Mouse (Mus musculus) heart, adult 11 months (tissue): ENCODE measurements around the gene Prlr.

Source experiments
- DNase-seq: peaks from one replicate; pipeline ENCODE4 v3.0.0; 2022

Gene Prlr

DNA sequence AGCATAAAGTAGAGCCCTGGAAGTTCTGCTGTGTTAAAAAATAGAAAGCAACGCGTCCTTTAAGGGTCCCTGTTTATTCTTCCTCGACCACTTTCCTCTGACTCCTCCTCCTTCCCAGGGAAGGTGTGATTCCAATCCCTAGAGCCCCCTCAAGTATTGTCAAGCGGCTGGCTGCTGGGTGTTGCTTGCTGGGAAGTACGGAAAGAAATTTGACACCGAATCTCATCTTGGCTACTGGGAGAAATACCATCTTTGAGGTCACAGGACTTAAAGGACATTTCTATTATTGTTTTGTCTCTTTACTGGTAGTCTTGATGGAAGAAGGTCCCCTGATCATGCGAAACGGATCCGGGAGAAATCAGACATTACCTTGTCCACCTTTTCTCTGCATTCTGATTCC is at the start of gene Prlr:
Gene Prlr (plus strand): TSS at position 156 of the 400 bp plus-strand sequence.
- DNase-seq, result peak; percentile 76

DNA sequence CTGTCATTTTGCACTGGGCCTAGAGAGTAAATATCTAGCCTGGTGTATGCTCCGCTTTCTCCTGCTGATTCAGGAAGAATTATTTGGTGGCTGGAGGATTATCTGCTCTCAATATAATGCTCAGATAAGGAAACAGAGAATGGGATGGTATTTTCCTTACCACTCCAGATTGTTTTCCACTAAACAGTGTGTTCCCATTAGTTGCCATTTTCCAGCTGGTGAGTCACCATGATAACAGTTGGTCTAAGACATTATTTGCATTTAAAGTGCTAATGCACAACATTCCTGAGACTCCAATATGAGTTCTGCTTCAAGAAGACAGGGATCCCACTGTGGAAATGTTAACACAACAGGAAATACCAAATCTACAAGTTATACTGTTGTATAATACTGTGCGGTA is 43.3 kb upstream of the Prlr start:
- DNase-seq, result no peak

DNA sequence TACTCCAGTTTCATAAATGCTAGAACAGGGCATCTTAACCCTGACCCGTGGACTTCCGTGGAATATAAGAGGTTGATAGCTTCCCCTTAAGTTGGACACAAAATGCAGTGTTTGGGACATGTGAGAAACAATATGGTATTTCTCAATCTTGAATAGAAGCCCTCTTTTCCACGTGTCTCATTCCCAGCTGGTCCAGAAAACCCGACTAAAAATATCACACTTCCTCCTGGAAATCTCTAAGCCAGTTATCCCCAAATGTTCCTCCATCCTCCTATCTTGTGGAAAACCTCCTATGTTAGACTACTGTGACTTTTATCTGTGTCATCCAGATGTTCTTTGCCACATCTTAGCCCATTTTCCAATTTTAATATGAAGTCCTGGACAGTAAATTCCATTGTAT is 42.1 kb upstream of the Prlr start:
- peak; percentile 89 for DNase-seq

DNA sequence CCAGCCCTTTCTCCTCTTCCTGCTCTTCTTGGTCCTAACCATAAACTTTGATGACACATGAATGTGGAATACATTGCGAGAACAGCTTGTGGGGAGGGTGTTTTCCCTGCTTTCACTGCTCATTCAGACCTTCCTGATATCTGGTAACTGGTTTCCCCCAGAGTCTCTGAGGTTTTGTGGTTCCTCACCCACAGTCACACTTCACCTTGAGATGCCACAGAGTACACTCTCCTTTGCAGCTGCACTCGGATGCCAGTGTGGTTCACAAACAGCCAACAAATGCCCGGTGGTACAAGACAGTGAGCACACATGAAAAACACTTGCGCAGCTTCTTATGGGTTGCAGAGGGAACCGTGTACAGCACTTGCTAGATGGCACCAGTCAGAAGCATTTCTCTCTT is 32.5 kb upstream of the Prlr start:
- DNase-seq, result no peak

DNA sequence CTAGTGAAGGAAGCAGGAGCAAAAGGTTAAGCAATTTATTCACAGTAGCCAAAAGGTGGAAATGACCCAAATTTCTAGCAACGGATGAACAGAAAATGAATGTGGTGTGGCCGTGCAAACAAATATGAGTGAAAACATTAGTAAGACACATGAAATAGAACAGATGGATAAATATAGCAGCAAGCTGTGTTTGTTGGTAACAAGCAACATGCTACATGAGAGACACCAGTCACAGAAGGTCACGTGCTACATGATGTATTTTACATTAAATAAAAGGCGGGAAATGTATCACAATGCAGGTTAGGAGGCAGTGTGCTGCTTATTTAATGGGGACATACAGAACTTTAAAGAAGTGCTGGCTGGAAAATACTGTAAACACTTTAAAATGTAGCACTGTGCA is 28.8 kb upstream of the Prlr start:
- DNase-seq, result no peak

DNA sequence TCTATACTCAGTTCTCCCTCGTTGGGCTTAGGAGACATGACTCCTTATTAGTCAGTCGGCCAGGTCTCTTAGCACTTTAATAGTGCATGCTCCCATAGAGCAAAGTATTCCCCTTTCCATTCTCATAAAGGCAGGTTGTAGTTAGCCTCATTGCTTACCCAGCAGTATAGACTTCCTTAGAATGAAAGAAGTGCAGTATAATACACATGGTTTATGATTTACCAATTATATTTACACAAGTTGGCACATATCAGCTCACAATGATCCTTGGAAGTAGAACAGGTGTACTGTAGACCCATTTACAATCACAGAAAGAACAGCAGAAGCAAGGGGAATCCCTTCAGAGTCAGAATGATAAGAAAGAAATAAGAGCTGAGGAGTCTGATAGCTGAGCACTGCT is 16.4 kb upstream of the Prlr start:
- peak; percentile 29 for DNase-seq

DNA sequence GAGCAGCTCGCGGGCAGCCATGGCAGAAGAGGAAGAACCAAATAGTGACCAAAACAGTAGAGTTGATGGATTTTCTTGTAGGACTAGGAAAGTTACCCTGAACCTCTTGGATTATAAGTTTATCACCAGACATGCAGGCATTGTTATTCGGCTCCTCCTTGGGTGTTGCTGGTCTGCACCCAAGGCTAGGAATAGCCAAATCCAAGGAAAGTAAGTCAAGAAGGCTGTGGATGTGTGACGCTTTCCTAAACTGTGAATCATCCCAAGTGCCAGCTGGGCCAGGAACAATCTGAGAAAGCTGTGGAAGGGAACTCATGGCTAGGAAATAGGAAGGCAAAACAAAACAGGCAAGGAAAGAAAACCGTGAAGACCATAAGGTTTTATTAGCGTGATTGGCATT is 2.0 kb upstream of the Prlr start:
- peak; percentile 55 for DNase-seq

DNA sequence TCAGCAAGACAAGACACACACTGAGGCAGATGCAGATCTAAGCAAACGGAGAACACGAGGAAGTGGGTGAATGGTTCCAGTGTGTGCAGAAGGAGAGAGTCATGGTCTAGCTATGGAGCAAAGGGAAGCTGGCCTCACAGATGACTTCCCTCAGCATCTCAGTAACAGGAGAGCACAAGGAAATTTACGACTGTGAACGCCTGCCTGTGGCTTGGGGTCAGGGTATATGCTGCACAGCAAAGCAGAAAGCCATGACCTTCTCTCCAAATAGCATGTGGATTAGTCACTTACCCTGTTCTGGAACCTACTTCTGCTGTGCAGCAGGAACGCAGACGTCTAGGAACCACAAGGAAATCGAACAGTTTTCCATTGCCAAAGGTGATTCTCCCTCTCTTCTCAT is 1.4 kb upstream of the Prlr start:
- DNase-seq, result peak; percentile 55

DNA sequence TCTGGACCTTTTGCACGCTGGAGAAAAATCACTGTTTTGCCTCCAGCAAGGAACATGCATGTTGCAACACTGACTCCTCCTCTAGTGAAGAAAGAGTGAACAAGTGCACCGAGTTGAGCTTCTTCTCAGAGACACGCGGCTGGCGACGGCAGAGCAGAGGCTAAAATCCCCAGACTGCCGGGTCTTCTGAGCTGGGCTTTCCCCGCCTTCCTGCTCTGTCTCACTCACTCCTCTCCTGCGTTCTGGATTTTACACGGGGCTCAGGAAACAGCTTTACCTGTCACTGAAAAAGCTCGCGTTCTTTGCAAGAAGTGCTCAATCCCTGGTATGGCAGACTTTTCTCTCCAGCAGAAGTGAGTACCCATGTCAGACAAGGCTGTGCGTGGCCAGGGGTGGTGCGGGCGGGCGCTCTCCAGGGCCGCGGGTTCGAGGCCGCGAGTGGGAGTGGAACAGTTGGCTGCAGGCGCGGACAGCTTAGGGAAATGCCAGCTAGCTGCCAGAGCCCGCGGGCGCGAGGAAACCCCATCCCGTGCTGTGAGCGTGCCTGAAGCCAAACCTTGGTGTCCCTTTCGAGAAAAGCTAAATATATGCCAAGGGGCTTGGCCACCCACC is 587 bp downstream of the Prlr start:
- DNase-seq, result peak; percentile 88

DNA sequence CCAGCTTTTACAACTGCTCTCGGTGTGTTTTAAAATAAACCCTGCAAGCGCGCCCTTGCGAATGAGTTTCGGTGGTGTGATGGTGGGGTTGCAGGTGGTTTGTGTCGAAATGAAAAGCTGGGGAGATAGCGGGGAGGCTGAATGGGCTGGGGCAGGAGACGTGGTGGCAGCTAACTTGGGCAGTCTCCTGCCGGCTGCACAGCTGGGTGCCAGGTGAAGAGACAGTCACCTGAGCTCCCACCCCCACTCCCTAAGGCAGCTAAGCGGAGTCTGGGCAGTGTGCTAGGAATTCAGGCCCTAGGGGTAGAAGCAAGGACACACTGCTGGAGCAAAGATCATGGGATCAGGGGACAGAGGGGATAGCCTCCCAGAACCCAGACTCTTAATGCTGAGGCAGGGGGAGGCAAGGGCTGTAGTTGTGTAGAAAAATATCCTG is 1.1 kb downstream of the Prlr start:
- no peak for DNase-seq

DNA sequence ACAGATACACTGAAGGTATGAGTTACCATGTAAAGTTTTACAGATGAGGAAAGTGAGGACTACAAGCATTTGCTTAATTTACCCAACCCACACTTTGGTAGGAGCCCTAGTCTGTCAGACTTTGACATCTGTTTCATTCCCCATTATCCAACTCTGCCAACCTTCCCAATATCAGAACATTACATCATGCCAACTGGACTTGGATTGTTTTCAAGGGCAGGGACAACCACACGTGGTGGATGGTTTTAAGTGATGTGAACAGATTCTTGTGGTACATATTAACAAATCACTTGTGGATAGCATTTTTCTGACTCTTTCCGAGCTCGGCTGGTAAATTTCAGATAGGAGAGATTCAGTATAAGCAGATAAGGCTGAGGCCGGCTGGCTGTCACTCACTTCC is 3.7 kb downstream of the Prlr start:
- DNase-seq, result no peak

DNA sequence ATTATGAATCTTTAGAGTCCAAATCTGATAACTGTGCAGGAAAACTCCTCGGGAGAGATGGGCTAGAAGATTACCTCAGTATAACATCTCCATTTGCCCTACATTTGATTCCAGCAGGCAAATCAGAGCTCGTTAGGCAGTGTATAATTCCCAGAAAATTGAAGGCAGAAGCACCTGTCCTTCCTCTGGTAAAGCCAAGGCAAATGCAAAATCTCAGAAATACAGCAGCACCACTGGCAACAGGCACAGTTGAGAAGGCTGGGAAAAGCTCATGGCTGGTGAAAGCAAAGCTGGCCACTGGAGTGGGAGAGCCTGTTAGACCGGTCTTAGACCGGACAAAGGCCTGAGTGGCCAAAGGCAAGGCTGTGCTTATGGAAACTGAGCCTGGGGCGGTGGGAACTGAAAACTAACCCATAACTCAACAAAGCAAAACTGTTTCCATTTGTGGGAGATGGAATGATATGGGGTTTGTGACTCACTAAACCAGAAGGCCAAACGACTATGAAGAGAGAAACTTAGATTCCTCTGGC is 15.1 kb downstream of the Prlr start:
- DNase-seq, result no peak

DNA sequence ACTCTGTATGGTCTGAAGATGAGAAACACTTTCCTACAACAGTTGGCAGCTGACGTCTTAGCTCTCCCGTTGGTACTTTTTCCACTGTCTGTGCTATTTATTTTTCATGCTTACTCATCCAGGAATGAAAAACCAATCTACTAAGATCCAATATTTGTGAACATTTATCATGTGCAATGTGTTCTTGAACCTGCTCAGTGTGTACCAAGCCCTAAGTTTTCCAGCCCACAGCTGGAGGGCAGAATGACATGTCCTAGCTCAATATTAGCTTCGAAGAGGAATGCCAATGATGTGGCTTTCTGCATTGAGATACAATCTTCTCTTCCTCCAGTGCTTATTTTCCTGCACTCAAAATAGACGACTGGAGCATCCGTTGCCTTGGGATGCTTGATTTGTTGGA is 24.0 kb downstream of the Prlr start:
- no peak for DNase-seq

DNA sequence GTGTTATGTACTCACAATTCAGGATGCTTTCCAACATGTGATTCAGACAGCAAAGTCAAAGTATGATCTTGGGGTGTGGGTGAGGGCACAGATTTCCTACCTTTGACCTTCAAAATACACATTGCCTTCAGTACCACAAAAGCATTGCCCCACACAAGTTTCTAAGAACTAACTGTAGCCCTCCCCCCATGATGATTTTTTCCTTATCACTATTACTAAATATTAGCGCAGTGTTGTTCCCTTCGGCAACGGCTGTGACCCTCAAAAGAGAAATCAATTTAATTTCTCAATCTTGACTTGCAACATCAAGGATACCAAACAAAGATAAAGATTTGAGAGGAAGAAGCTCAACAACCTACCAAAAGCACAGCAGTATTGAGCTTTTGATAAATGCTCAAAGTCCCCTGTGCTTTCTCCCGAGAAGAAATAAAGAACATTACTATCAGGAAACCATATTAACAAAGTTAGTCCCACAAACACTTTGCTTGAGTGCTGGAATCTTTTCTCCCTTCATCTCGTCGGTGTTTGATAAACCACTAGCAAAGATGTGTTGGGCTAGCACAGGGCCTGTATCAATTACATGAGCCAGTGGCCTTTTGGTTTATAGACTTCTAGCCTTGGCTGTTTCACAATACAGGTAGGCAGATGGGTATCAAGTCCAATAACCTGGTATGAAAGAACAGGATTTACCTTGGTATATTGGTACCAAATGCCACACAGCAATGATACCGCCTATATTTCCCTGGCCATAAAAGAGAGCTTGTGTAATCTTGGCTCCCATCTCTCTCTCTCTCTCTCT is 25.7 kb downstream of the Prlr start:
- DNase-seq, result no peak

DNA sequence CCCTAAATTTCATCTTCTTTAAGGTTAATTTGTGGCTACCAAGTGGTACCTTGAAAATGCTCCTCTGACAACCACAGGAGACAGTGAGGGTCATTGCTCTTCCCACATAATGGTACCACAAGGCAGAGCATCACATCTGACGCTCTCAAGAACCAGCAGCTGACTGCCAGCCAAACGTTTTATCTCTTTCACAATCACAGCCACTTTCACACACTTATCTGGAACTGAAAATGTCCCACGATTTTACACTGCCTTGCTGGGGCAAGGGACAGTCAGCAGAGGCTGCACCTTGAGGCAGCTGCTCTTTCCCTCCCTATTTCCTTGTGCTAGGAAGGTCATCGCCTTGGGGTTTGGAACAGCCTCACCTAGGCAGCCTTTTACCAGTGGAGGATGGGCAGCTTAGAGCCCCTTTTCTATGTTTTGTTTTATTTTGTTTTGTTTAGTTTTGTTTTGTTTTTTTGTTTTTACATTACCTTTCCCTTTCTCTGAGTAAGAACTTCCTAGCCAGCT is 33.3 kb downstream of the Prlr start:
- DNase-seq, result no peak

DNA sequence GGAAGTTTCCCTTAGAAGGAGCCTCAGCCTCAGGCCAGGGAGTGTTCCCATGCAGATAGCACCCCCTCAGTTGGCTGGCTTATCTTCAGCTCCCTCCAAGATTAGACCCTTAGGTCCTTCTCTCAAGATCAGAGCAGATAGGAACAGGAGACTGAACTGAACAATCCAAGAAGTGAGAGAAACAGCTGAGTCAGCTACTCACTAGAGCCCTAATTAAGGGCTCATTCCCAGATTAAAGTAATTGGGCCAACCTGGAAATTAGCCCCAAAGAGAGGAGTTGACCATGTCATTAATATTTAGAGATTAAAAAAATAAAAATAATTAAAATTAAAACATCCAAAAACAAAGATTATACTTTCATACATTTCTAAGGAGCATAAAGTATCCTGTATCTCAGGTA is 35.0 kb downstream of the Prlr start:
- DNase-seq, result no peak

DNA sequence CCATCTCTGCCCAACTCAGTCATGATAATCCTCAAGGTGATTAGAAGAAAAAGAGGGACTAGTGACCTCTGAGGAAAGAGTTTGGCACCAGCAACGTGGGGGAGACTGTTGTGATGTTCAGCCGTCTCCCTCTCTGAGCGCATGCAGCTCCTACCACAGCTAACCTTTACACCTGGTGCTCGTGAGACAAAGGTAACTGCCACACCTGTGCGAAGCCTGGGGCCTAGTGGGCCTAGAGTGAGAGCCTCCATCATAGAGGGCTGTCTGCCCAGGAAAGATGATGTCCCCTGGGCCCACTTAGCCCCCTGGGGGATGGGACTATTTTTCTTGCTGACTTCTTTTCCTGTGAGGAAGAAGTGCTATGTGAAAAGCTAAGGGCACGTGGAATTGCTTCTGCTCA is 36.2 kb downstream of the Prlr start:
- peak; percentile 86 for DNase-seq

DNA sequence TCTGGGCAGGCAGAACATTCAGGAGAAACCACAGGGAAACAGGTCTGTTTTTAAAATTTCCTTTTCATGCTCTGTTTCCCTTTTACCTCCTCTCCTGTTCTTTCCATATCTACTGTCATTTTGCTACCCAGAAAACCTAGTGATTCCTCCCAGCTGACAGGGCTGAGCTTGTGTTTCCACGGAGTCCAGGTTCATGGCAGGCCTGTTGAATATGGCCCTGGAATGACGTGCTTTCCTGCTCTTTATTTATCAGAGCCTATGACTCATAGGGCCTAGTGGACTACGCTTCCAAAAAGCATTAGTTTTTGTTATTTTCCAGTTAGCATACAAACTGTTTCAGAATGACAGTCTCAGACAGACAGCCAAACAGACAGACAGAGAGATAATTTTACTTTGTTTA is 36.7 kb downstream of the Prlr start:
- DNase-seq, result no peak

DNA sequence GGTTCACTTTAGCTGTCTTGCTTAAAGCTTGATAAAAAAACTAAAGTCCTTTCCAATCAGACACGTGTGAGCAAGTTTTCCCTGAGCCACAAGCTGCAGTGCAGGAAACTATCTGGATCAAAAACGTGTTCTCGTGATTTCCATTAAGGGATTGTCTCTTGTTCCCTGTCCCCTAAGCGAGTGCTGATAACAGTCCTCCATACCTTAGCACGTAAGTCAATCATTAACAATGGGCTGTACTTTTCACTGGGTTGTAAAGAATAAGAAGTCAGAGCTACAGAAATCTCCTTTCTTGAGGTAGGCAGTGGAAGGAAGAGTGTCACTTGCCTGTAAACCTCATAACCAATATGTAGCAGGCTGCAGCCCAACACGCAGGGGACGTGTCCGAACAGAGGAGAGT is 38.7 kb downstream of the Prlr start:
- no peak for DNase-seq

DNA sequence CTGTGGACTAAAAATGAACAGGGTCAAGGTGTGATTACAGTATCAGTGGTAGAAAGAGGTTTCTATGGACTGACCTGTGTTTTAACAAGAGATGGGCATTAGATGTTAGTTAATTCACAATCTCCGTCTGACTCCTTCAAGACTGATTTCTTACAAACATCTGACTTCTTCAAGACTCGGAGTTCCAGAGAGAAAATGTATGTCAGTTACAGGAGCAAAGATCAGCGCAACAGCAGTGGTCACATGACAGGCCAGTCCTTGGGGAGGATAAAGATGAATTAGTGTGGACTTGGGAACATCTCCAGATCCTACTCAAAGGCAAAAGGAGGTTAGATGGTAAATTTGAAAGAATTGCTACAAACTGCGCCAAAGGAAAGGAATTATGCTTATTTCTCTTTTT is 39.2 kb downstream of the Prlr start:
- DNase-seq, result no peak

DNA sequence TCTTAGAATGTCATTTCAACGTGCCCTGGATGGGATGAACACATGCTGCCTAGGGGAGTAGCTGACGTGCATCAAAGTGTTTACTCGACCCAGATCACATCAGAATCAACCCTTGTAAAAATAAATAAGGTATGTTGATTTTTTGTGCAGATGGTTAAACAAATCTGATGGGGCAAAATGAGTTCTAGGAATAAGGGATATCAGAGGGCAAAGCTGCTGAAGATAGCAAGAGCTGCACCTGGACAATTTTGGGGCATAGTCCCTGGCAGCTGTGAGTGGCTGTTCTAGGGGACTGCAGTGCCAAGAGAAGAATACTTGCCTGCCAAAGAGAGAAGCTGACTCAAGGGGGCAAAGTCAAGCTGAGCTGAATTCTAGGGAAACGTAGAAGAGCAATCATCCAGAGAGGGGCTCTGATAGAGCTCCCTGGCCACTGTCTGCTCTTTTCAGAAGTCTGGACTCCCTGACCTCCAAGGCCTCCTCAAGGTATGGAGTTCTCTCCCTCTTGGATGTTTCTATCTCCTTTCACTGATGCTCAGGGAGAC is 46.6 kb downstream of the Prlr start:
- no peak for DNase-seq

DNA sequence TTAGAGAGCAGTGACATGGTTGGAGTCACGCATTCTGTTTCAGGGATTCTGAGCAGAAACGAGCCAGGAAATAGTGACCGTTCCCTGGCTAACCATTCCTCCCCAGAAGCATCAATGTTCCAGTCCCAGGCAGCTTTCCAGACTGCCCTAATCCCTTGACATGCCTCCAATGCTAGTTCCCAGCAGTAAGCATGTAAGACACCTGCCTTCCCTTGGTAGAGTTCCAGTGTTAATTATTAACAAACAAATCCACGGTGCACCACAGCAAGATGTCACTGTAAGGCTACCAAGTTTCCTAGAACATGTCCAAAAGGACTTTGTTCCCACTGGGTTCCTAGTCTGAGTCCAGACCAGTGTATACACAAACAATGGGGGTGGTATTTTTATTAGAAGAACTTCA is 48.7 kb downstream of the Prlr start:
- no peak for DNase-seq

DNA sequence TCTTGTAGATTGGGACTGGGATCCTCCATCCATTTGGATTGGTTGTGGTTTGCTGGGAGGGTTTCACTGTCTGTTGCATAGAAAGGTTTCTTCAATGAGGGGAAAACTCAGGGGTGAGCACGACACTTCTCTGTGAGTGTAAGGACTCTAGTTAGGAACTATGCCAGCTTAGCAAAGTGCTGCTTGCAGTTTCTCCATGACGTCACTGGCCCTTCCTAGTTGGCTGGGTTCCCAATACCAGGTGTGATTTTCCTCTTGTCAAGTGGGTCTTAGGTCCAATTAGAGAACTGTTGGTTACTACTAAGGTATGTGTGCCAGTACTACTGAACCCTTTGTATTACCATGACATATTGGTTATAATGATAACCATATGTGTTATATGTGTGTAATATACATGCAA is 51.6 kb downstream of the Prlr start:
- DNase-seq, result no peak

DNA sequence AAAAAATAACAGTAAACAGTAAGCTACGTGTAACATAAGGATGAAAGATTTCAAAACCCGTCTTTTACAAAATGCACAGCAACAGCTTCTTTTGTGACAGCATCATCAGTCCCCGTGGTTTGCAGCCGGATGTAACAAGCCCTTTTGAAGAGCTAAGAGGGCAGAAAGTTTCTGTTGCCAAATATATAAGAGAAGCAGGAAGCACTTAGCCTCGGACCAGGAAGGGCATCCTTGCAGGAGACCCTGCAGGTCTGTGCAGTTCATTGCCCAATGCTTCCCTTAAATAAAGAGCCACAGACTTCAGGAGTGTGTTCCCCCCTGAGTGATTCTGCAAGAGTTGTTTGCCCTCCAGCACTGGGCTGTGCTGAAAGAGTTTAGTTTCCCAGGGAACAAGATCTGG is 58.9 kb downstream of the Prlr start:
- no peak for DNase-seq
